Mouse (Mus musculus) frontal cortex, postnatal 25 days (tissue): Measurements from ENCODE around the gene Itgb3.

Source experiments
- DNase-seq, 2 experiments: peaks; one replicate each; pipeline ENCODE4 v3.0.0; 2022; ENCODE audit warnings: low spot score in 2 of 2

The Itgb3 gene

GRCm38 (mm10) chr11:104622040-104622962, 14.5 kb downstream of the Itgb3 start:
- DNase-seq: no peak

- no peak for DNase-seq
These were observed 17.1 kb downstream of the Itgb3 start for GRCm38 (mm10) chr11:104624791-104625391.

GRCm38 (mm10) chr11:104625453-104626402, 17.9 kb downstream of the Itgb3 start:
- DNase-seq: no peak

GRCm38 (mm10) chr11:104626635-104627034, 18.8 kb downstream of the Itgb3 start:
- DNase-seq: no peak

GRCm38 (mm10) chr11:104627616-104628301, 20.0 kb downstream of the Itgb3 start:
- no peak for DNase-seq

- DNase-seq: no peak
These were observed 20.8 kb downstream of the Itgb3 start for GRCm38 (mm10) chr11:104628566-104628965.

GRCm38 (mm10) chr11:104630185-104630835, 22.5 kb downstream of the Itgb3 start:
- DNase-seq: no peak

GRCm38 (mm10) chr11:104631306-104631705, 23.5 kb downstream of the Itgb3 start:
- no peak for DNase-seq

- no peak for DNase-seq
These were observed 29.2 kb downstream of the Itgb3 start for GRCm38 (mm10) chr11:104637010-104637409.

- DNase-seq: no peak
These were observed 30.2 kb downstream of the Itgb3 start for GRCm38 (mm10) chr11:104638006-104638405.

GRCm38 (mm10) chr11:104638906-104639305, 31.1 kb downstream of the Itgb3 start:
- no peak for DNase-seq

GRCm38 (mm10) chr11:104639634-104640033, 31.8 kb downstream of the Itgb3 start:
- no peak for DNase-seq

GRCm38 (mm10) chr11:104640894-104641293, 33.1 kb downstream of the Itgb3 start:
- DNase-seq: no peak

- DNase-seq: no peak
These were observed 35.4 kb downstream of the Itgb3 start for GRCm38 (mm10) chr11:104643236-104643635.

GRCm38 (mm10) chr11:104645402-104645801, 37.6 kb downstream of the Itgb3 start:
- no peak for DNase-seq

GRCm38 (mm10) chr11:104646173-104646572, 38.4 kb downstream of the Itgb3 start:
- no peak for DNase-seq

GRCm38 (mm10) chr11:104646611-104647010, 38.8 kb downstream of the Itgb3 start:
- DNase-seq: no peak

GRCm38 (mm10) chr11:104647188-104647867, 39.5 kb downstream of the Itgb3 start:
- no peak for DNase-seq

GRCm38 (mm10) chr11:104648571-104648970, 40.8 kb downstream of the Itgb3 start:
- no peak for DNase-seq

- DNase-seq: no peak
These were observed 52.8 kb downstream of the Itgb3 start for GRCm38 (mm10) chr11:104660599-104660998.
